Mouse (Mus musculus) spleen, adult 2 months (tissue): ENCODE measurements around the gene Pcif1.

Source experiments
- CTCF ChIP-seq: fragments of 200-500 bp; IDR thresholded peaks from 2 replicates; pipeline ENCODE4 v1.5.1; 2011; ENCODE audit warnings: mild to moderate bottlenecking, inconsistent platforms; ENCODE audit not compliant: insufficient read depth, insufficient read length, insufficient replicate concordance; ENCODE audit errors: extremely low read depth
- POLR2A ChIP-seq: fragments of 200-500 bp; IDR thresholded peaks from 2 replicates; pipeline ENCODE4 v1.6.1; 2011; ENCODE audit warnings: low read depth, low read length, inconsistent platforms

GRCm38 (mm10) chr2:164886617-164887016, 7.5 kb downstream of the Pcif1 start:
- TF ChIP-seq CTCF (no peak), POLR2A (no peak)
